Mouse (Mus musculus) urinary bladder, adult 18-20 months (tissue): ENCODE measurements around the gene Psmd5.
A peak's percentile ranks its signal among the peaks of the same experiment; 100 is the strongest.
"Not testable (repeated sequence)": the region's sequence is repeated elsewhere in the genome, so short reads cannot be mapped to it uniquely, and the experiment has no call there.

Source experiments
- DNase-seq, 2 experiments: peaks; one replicate each; pipeline ENCODE4 v3.0.0; 2022; ENCODE audit warnings: low spot score in 2 of 2, mixed read lengths in 2 of 2

Gene Psmd5

DNA sequence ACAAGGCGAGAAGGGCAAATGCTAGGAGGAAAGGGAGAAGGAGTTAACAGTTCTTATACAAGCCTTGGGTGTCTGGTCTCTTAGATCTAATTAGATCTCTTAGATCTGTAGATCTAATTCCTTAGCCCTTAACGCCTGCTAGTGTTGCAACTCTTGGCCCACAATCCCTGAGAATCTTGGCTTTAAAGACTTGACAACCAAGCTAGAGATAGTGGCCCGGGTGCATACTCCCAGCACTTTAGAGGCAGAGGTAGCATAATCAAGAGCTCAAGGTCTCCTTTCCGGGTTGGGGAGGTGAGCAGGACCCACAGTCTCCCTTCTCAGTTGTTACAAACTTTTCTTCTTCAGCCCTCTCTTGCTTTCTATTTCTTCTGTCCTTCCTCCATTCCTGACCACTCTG, 47.2 kb downstream of the Psmd5 start:
- no peak for DNase-seq

DNA sequence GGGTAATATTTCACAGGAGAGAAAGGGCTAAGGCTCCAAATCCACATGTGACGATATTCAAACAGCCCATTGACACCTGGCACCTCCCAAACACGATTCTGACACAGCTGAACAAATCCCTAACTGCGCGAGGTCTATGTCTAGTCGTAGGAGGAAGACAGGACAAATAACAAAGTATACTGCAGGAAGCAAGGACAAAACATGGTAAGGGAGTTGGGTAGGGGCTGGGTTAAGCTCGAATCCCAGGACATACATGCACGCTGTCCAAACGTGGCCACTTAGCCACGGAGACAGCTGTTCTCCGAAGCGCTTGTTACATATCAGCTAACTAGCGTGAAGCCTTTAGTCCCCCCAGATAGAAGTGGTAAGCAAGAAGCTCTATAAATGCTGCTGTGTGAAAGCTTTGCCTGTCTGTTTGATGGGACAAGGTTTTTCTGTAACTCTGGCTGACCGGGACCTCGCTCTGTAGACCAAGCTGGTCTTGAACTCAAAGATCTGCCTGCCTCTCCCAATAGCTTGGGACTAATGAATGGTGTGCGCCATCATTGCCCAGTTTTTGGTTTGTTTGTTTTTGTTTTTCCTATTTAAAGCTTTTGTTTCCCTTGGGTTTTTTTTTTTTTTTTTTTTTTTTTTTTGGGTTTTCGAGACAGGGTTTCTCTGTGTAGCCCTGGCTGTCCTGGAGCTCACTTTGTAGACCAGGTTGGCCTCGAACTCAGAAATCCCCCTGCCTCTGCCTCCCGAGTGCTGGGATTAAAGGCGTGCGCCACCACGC, 48.1 kb downstream of the Psmd5 start:
- no peak for DNase-seq

- DNase-seq = peak; percentile 80 to 85
Observed at GRCm38 (mm10) chr2:34825827-34826459, 48.8 kb downstream of the Psmd5 start, which contains the start of gene Fbxw2. Gene Fbxw2 (minus strand): TSS chr2:34826311.

GRCm38 (mm10) chr2:34818492-34818891, 56.3 kb downstream of the Psmd5 start:
- DNase-seq = no peak

GRCm38 (mm10) chr2:34815893-34816292, 58.9 kb downstream of the Psmd5 start:
- DNase-seq = not testable (repeated sequence)

DNA sequence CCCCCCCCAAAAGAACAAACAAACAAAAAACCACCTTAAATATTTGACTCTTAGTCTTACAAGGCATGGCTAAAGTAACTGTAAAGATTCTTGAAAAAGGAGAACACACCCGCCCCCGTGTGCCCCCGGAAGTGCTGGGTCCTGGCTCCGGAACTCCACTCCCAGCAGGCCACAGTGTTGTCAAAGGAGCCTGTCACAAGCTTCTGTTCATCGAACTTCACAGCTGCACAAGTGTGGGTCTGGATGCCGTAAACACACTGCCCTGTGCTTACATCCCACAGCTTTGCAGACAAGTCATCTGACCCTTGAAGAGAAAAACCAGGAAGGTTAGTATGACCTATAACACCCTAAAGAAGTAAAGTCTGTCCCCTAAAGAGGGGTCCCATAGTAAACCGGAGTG, 62.1 kb downstream of the Psmd5 start:
- DNase-seq = no peak

GRCm38 (mm10) chr2:34810775-34811174, 64.0 kb downstream of the Psmd5 start:
- DNase-seq = no peak

DNA sequence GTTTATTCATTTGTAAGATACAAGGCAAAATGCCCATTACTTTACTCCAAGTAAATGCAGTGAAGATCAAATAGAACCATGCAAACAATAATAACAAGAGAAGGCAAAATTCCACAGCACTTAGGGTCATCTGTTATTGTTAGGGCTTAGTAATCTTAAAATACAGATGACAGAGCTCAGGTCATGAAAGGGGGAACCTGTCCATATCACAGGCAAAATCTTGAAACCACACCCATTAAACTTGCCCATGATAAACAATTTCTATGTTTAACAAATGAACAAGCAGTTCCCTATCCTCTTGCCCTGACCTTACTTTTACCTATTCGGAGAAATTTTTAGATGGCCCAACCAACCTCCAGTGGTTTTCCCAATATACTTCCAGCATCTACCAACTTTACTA, 65.2 kb downstream of the Psmd5 start:
- no peak for DNase-seq

DNA sequence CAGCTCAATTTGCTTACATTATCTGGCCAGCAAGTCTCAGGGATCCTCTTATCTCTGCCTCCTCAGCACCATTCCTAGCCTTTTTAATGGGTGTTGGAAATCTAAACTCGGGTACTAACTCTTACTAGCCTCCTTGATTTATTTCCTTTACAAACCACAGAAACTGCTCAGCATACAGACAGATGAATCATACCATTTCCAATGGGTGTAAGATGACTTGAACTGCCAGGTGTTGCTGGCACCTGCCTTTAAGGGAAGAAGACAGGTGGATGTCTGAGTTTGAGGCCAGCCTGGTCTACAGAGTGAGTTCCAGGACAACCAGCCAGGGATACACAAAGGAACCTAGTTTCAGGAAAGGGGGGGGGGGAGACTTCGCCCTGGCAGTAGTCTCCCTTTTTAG, 66.7 kb downstream of the Psmd5 start:
- DNase-seq = no peak

GRCm38 (mm10) chr2:34805364-34805950, 69.3 kb downstream of the Psmd5 start:
- DNase-seq = no peak

DNA sequence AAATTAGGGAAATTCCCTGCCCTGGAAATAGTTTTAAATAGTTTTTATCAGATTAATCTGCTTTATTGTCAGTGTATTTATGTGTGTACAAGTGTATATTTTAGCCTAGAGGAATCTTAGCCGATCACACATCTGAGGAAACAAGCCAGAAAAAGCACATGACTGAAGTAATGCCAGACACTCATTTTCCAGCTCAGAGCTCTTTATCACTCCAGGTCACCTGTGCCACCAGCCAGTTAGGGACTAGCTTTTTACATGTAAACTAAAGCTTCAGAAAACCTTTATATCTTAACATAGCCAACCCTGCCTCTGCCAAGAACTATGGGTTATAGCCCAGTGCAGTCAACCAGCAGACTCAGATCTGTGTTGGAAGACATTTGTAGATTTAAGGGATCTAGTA, 70.0 kb downstream of the Psmd5 start:
- no peak for DNase-seq

DNA sequence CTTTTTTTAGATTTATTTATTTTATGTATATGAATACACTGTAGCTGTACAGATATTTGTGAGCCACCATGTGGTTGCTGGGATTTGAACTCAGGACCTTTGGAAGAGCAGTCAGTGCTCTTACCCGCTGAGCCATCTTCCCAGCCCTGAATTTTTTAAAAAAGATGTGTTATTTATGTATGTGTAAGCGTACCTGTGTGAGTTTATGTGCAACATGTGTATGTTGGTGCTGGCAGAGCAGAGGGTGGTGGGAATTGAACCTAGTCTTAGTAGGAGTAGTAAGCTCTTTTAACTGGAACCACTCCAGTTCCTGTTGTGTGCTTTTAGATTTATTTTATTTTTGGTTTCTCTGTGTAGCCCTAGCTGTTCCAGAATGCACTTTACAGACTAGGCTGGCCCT, 70.6 kb downstream of the Psmd5 start:
- DNase-seq = no peak

DNA sequence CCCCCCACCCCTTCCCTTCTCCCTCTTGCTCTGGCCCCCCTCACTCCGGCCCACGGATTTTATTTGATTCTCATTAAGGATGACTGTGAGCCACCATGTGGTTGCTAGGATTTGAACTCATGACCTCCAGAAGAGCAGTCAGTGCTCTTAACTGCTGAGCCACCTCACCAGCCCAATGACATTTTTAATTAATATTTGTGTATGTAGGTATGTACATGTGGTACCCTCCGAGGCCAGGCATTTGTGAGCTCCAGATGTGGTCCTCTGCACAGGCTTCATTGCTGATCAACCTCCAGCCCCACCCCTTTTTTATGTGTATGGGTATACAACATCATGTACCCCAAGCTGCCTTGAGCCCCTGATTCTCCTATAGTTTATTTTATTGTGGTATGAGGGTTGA, 71.0 kb downstream of the Psmd5 start:
- no peak for DNase-seq

DNA sequence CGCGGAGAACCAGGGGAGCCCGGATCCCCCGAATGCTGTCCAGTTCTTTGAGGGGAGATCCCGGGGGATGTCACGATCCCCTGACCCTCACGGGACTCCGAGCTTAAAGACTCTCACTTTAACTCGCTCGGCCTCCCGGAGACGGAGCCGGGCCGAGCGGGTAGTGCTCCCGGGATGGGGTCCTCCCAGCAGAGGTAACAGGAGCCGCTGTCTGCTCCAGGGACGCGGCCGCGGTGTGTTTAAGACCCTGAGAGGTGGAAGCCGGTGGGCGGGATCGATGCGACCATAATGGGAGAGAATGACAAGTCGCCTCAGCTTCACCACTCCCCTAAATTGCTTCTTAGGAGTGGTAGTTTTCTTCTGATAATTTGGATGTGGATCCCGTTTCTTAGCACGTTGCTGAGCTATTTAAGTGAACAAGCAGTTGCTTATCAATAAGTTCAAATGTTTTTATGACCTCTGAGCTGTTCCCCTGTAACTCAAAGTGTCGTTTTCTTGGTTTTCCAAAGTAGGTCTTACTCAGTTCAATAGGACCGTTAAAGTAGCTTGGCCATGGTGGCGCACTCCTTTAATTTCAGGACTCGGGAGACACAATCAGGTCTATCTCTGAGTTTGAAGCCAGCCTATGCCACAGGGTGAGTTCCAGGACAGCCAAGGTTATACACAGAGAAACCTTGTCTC, 72.1 kb downstream of the Psmd5 start:
- DNase-seq = not testable (repeated sequence)

GRCm38 (mm10) chr2:34801516-34802482, 73.0 kb downstream of the Psmd5 start:
- DNase-seq = peak; percentile 88 to 96

DNA sequence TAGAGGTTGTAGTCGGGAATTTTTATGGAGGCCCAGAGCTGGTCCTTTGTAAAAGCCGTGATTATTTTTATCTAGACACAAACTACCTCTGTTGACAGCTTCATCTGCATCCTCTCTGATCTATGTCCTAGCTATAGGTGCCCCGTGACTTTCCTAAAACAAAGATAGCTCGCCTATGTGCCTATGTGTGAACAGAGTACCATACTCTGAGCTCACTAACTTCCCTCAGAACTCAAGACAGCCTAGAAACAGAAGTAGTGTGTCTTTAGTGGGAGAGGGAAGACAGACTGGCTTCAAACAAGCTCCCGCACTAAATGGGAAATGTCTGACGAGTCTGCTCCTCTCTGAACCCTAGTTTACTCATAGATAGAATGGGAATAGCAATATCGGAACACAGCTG, 74.4 kb downstream of the Psmd5 start:
- no peak for DNase-seq
